Mouse (Mus musculus): Measurements from ENCODE around the gene A730009L09Rik. TPM values are rescaled to one million over a fixed set of nuclear protein-coding genes. Genes with fewer than 3 reads are reported as not detected.

The A730009L09Rik gene
- not detected in 2 replicates for polyA plus RNA-seq (2012; ENCODE audit: insufficient read depth, insufficient read length, missing spikeins)

GRCm38 (mm10) chr16:84514821-84515220 lies at the start of gene A730009L09Rik:
TSS of gene A730009L09Rik (plus strand) at chr16:84515121.
- H3K4me3 ChIP-seq (ENCODE audit: insufficient read depth, low read depth, low read length), result no peak within 1 kb of the TSS
- no peak within 1 kb of the TSS for H3K27ac ChIP-seq (replicated peaks; ENCODE audit: low read depth, low read length)
- H3K4me1 ChIP-seq (ENCODE audit: control insufficient read depth, insufficient read depth, insufficient read length, low read length), result no peaks in the 10 kb centered on the region

GRCm38 (mm10) chr16:84465581-84466165 lies 49.2 kb upstream of the A730009L09Rik start:
- no peak overlapping the region for H3K27ac ChIP-seq (replicated peaks; ENCODE audit: low read depth, low read length)

GRCm38 (mm10) chr16:84468898-84469297 lies 46.0 kb upstream of the A730009L09Rik start:
- no peak overlapping the region for H3K4me3 ChIP-seq (ENCODE audit: insufficient read depth, low read depth, low read length)
- H3K27ac ChIP-seq (replicated peaks; ENCODE audit: low read depth, low read length), result no peak overlapping the region
- no peaks in the 10 kb centered on the region for H3K4me1 ChIP-seq (ENCODE audit: control insufficient read depth, insufficient read depth, insufficient read length, low read length)

More at GRCm38 (mm10) chr16:84465581-84466165, 49.2 kb upstream of the A730009L09Rik start:
- Histone ChIP-seq H3K4me3 (ENCODE audit: insufficient read depth, low read depth, low read length) (no peak overlapping the region), H3K4me1 (ENCODE audit: control insufficient read depth, insufficient read depth, insufficient read length, low read length) (no peaks in the 10 kb centered on the region)

- H3K4me1 ChIP-seq (ENCODE audit: control insufficient read depth, insufficient read depth, insufficient read length, low read length), result no peaks in the 10 kb centered on the region
- H3K4me3 ChIP-seq (ENCODE audit: insufficient read depth, low read depth, low read length), result no peak overlapping the region
- no peak overlapping the region for H3K27ac ChIP-seq (replicated peaks; ENCODE audit: low read depth, low read length)
Observed at GRCm38 (mm10) chr16:84469994-84470393, 44.9 kb upstream of the A730009L09Rik start.

GRCm38 (mm10) chr16:84473406-84473805 lies 41.5 kb upstream of the A730009L09Rik start:
- Histone ChIP-seq H3K27ac (replicated peaks; ENCODE audit: low read depth, low read length) (no peak overlapping the region), H3K4me1 (ENCODE audit: control insufficient read depth, insufficient read depth, insufficient read length, low read length) (no peaks in the 10 kb centered on the region), H3K4me3 (ENCODE audit: insufficient read depth, low read depth, low read length) (no peak overlapping the region)

GRCm38 (mm10) chr16:84474712-84475111 lies 40.2 kb upstream of the A730009L09Rik start:
- H3K4me3 ChIP-seq (ENCODE audit: insufficient read depth, low read depth, low read length), result no peak overlapping the region
- no peaks in the 10 kb centered on the region for H3K4me1 ChIP-seq (ENCODE audit: control insufficient read depth, insufficient read depth, insufficient read length, low read length)
- no peak overlapping the region for H3K27ac ChIP-seq (replicated peaks; ENCODE audit: low read depth, low read length)

GRCm38 (mm10) chr16:84476948-84477347 lies 38.0 kb upstream of the A730009L09Rik start:
- no peak overlapping the region for H3K27ac ChIP-seq (replicated peaks; ENCODE audit: low read depth, low read length)
- H3K4me1 ChIP-seq (ENCODE audit: control insufficient read depth, insufficient read depth, insufficient read length, low read length), result no peaks in the 10 kb centered on the region
- no peak overlapping the region for H3K4me3 ChIP-seq (ENCODE audit: insufficient read depth, low read depth, low read length)

- Histone ChIP-seq H3K4me3 (ENCODE audit: insufficient read depth, low read depth, low read length) (no peak overlapping the region), H3K4me1 (ENCODE audit: control insufficient read depth, insufficient read depth, insufficient read length, low read length) (no peaks in the 10 kb centered on the region), H3K27ac (replicated peaks; ENCODE audit: low read depth, low read length) (no peak overlapping the region)
Observed at GRCm38 (mm10) chr16:84477528-84477927, 37.4 kb upstream of the A730009L09Rik start.

- H3K4me1 ChIP-seq (ENCODE audit: control insufficient read depth, insufficient read depth, insufficient read length, low read length), result no peaks in the 10 kb centered on the region
- H3K27ac ChIP-seq (replicated peaks; ENCODE audit: low read depth, low read length), result no peak overlapping the region
- H3K4me3 ChIP-seq (ENCODE audit: insufficient read depth, low read depth, low read length), result no peak overlapping the region
Observed at GRCm38 (mm10) chr16:84477952-84478351, 37.0 kb upstream of the A730009L09Rik start.

- H3K27ac ChIP-seq (replicated peaks; ENCODE audit: low read depth, low read length), result no peak overlapping the region
Observed at GRCm38 (mm10) chr16:84485931-84486330, 29.0 kb upstream of the A730009L09Rik start.

GRCm38 (mm10) chr16:84494818-84495217 lies 20.1 kb upstream of the A730009L09Rik start:
- no peak overlapping the region for H3K4me3 ChIP-seq (ENCODE audit: insufficient read depth, low read depth, low read length)
- no peaks in the 10 kb centered on the region for H3K4me1 ChIP-seq (ENCODE audit: control insufficient read depth, insufficient read depth, insufficient read length, low read length)
- no peak overlapping the region for H3K27ac ChIP-seq (replicated peaks; ENCODE audit: low read depth, low read length)

More at GRCm38 (mm10) chr16:84485931-84486330, 29.0 kb upstream of the A730009L09Rik start:
- no peaks in the 10 kb centered on the region for H3K4me1 ChIP-seq (ENCODE audit: control insufficient read depth, insufficient read depth, insufficient read length, low read length)
- no peak overlapping the region for H3K4me3 ChIP-seq (ENCODE audit: insufficient read depth, low read depth, low read length)

- Histone ChIP-seq H3K4me1 (ENCODE audit: control insufficient read depth, insufficient read depth, insufficient read length, low read length) (no peaks in the 10 kb centered on the region), H3K4me3 (ENCODE audit: insufficient read depth, low read depth, low read length) (no peak overlapping the region), H3K27ac (replicated peaks; ENCODE audit: low read depth, low read length) (no peak overlapping the region)
Observed at GRCm38 (mm10) chr16:84495438-84495837, 19.5 kb upstream of the A730009L09Rik start.

GRCm38 (mm10) chr16:84507681-84508080 lies 7.2 kb upstream of the A730009L09Rik start:
- no peaks in the 10 kb centered on the region for H3K4me1 ChIP-seq (ENCODE audit: control insufficient read depth, insufficient read depth, insufficient read length, low read length)
- H3K4me3 ChIP-seq (ENCODE audit: insufficient read depth, low read depth, low read length), result no peak overlapping the region
- no peak overlapping the region for H3K27ac ChIP-seq (replicated peaks; ENCODE audit: low read depth, low read length)

- no peak overlapping the region for H3K27ac ChIP-seq (replicated peaks; ENCODE audit: low read depth, low read length)
- no peaks in the 10 kb centered on the region; the same call in 1 of the 2 replicates for H3K4me1 ChIP-seq (ENCODE audit: control insufficient read depth, insufficient read depth, insufficient read length, low read length)
- H3K4me3 ChIP-seq (ENCODE audit: insufficient read depth, low read depth, low read length), result no peak overlapping the region
Observed at GRCm38 (mm10) chr16:84521975-84522635, 7.2 kb downstream of the A730009L09Rik start.

GRCm38 (mm10) chr16:84523061-84523460 lies 8.1 kb downstream of the A730009L09Rik start:
- Histone ChIP-seq H3K4me3 (ENCODE audit: insufficient read depth, low read depth, low read length) (no peak overlapping the region), H3K27ac (replicated peaks; ENCODE audit: low read depth, low read length) (no peak overlapping the region), H3K4me1 (ENCODE audit: control insufficient read depth, insufficient read depth, insufficient read length, low read length) (no peaks in the 10 kb centered on the region; the same call in 1 of the 2 replicates)

- H3K4me3 ChIP-seq (ENCODE audit: insufficient read depth, low read depth, low read length), result no peak overlapping the region
- no peak overlapping the region for H3K27ac ChIP-seq (replicated peaks; ENCODE audit: low read depth, low read length)
- H3K4me1 ChIP-seq (ENCODE audit: control insufficient read depth, insufficient read depth, insufficient read length, low read length), result no peaks in the 10 kb centered on the region; the same call in 1 of the 2 replicates
Observed at GRCm38 (mm10) chr16:84527375-84527774, 12.5 kb downstream of the A730009L09Rik start.

Measured in brown adipose tissue, adult 24 weeks (tissue).